Mouse (Mus musculus) kidney, embryonic 15.5 days (tissue): ENCODE data around the gene Wnt10b. TPM values are rescaled to one million over a fixed set of nuclear protein-coding genes. Genes with fewer than 3 reads are reported as not detected.
"Not testable (repeated sequence)": the region's sequence is repeated elsewhere in the genome, so short reads cannot be mapped to it uniquely, and the experiment has no call there.

Experiments used
- ATAC-seq: fragments of 200-750 bp; cut with Nextera tagmentation; replicated peaks from 2 replicates; pipeline ENCODE4 v1.8.0; 2017; ENCODE audit warnings: moderate TSS enrichment; ENCODE audit not compliant: low FRiP score
- H3K27ac ChIP-seq: fragments of 300-500 bp; sonication (generic); 2 replicates; pipeline ENCODE4 v1.5.1; 2015; ENCODE audit warnings: mild to moderate bottlenecking, inconsistent platforms
- H3K27me3 ChIP-seq: fragments of 300-500 bp; sonication (generic); 2 replicates; pipeline ENCODE4 v1.6.1; 2015; ENCODE audit warnings: inconsistent platforms
- H3K36me3 ChIP-seq: fragments of 300-500 bp; sonication (generic); 2 replicates; pipeline ENCODE4 v1.6.1; 2015; ENCODE audit warnings: inconsistent platforms
- H3K4me1 ChIP-seq: fragments of 300-500 bp; sonication (generic); 2 replicates; pipeline ENCODE4 v1.6.1; 2015; ENCODE audit warnings: inconsistent platforms
- H3K4me2 ChIP-seq: fragments of 300-500 bp; sonication (generic); 2 replicates; pipeline ENCODE4 v1.6.1; 2015; ENCODE audit warnings: moderate library complexity, mild to moderate bottlenecking, inconsistent platforms
- H3K4me3 ChIP-seq: fragments of 300-500 bp; sonication (generic); replicated peaks from 2 replicates; pipeline ENCODE4 v1.5.1; 2015; ENCODE audit warnings: mild to moderate bottlenecking, inconsistent platforms
- H3K9ac ChIP-seq: fragments of 300-500 bp; sonication (generic); 2 replicates; pipeline ENCODE4 v1.6.1; 2015; ENCODE audit warnings: mild to moderate bottlenecking, inconsistent platforms
- H3K9me3 ChIP-seq: fragments of 300-500 bp; sonication (generic); replicated peaks from 2 replicates; pipeline ENCODE4 v1.6.1; 2016; ENCODE audit warnings: inconsistent platforms
- WGBS: fragments of 180-500 bp; shearing (Covaris S2); methylation state at CpG from one replicate; pipeline ENCODE4 v1.1.7; 2015; ENCODE audit warnings: mixed read lengths; 5-methylcytosine and 5-hydroxymethylcytosine counted together
- polyA plus RNA-seq: library from polyadenylated mRNA; unstranded; fragments of >200 nt; fragmentation: Nextera tagmentation; extraction: Ambion mirVana; gene quantifications from 2 replicates; pipeline ENCODE4 v1.2.1, GENCODE M21; 2015

Gene Wnt10b
- polyA plus RNA-seq, result 0.12 and 0.31 TPM in 2 replicates

DNA sequence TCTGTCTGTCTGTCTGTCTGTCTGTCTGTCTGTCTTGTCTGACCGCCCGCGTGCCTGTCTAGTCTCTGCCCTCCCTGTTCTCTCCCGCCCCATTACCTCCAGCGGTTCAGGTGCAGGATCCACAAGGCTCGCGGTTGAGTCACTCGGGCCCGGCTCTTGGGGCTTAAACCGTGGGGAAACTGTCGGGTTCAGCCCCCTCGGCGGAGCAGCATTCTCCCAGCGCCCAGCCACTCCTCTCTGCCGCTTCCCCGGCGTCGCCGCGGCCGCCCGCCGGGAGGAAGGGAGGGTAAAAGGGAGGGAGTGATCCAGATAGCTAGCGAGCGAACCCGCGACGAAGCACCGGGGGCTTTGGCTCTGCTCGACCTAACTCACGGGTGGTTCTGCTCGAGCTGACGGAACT is at the start of gene Wnt10b:
Gene Wnt10b, minus strand, starts transcription at position 389 of the 400 bp plus-strand sequence.
- H3K9ac ChIP-seq, result no peak within 1 kb of the TSS
- under 1% methylated on average over 31 of the region's 33 CpGs for WGBS
- ATAC-seq, result no peak
- peaks cover 99% of the 10 kb centered on the region for H3K27me3 ChIP-seq
- H3K4me2 ChIP-seq, result peak within 1 kb of the TSS; percentile 52
- H3K9me3 ChIP-seq, result no peaks in the 10 kb centered on the region
- peaks cover 43% of the 10 kb centered on the region for H3K4me1 ChIP-seq
- H3K36me3 ChIP-seq, result no peaks in the 10 kb centered on the region
- peak within 1 kb of the TSS; percentile 32 for H3K4me3 ChIP-seq
- H3K27ac ChIP-seq, result no peak within 1 kb of the TSS

DNA sequence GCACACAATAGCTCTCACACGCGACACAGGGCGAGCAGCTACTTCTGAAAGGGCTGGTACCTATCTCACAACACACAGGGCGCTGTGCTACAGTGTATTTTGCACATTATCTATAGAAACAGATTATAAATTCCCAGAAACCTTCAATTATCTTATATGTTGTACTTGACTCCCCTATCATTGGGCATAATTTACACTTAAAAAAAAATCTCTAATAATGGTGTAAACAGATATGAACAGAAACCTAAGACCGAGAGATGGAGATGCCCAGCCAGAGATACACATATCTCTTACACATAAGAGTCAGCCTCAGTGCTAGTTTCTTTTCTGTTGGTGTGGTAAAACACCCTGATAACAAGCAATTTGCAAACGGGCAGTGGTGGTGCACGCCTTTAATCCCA is 49.7 kb upstream of the Wnt10b start:
- Histone ChIP-seq H3K9me3 (no peaks in the 10 kb centered on the region), H3K36me3 (peaks cover 51% of the 10 kb centered on the region), H3K27ac (no peak overlapping the region), H3K27me3 (no peaks in the 10 kb centered on the region), H3K9ac (no peak overlapping the region), H3K4me1 (peaks cover 24% of the 10 kb centered on the region), H3K4me2 (no peak overlapping the region), H3K4me3 (no peak overlapping the region)
- no peak for ATAC-seq
- WGBS, result 87% methylated on average over 7 of the region's 7 CpGs

DNA sequence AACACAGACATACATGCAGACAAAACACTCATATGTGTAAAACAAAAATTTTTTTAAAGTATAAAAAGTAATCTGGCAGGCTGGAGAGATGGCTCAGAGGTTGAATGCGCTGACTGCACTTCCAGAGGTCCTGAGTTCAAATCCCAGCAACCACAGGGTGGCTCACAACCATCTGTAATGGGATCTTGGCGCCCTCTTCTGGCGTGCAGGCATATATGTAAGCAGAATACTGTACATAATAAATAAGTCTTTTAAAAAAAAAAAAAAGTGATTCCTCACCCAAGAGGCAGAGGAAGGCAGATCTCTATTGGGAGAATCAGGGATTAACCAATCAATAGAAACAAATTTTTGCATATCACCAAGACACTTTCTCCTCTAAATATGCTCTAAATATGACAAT is 45.5 kb upstream of the Wnt10b start:
- H3K4me3 ChIP-seq, result no peak overlapping the region
- H3K4me1 ChIP-seq, result no peaks in the 10 kb centered on the region
- no peak for ATAC-seq
- WGBS, result 70% methylated on average over 3 of the region's 3 CpGs
- no peak overlapping the region for H3K27ac ChIP-seq
- H3K27me3 ChIP-seq, result no peaks in the 10 kb centered on the region
- no peak overlapping the region for H3K4me2 ChIP-seq
- H3K36me3 ChIP-seq, result peaks cover 82% of the 10 kb centered on the region
- H3K9ac ChIP-seq, result no peak overlapping the region
- no peaks in the 10 kb centered on the region for H3K9me3 ChIP-seq

DNA sequence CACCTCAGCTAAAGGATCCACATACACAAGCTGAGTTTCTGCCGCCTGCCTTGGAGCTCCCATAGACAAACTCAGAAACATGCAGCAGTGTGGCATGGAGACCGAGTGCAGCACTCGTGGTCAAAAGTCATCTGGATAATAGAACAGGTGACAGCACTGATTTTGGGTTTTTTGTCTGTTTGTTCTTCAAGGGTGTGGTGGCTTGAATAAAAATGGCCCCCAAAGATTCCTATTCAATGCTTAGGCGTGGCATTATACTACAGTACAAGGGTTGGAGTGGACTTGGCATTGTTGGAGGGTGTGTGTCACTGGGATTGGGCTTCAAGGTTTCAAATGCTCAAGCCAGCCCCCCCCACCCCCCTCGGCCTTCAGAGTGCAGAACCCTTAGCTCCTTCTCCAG is 44.2 kb upstream of the Wnt10b start:
- Histone ChIP-seq H3K4me1 (no peaks in the 10 kb centered on the region), H3K4me3 (no peak overlapping the region), H3K9me3 (no peaks in the 10 kb centered on the region), H3K4me2 (no peak overlapping the region), H3K36me3 (peaks cover 74% of the 10 kb centered on the region), H3K9ac (no peak overlapping the region), H3K27ac (no peak overlapping the region), H3K27me3 (no peaks in the 10 kb centered on the region)
- no peak for ATAC-seq
- WGBS, result 96% methylated on average over 5 of the region's 5 CpGs

DNA sequence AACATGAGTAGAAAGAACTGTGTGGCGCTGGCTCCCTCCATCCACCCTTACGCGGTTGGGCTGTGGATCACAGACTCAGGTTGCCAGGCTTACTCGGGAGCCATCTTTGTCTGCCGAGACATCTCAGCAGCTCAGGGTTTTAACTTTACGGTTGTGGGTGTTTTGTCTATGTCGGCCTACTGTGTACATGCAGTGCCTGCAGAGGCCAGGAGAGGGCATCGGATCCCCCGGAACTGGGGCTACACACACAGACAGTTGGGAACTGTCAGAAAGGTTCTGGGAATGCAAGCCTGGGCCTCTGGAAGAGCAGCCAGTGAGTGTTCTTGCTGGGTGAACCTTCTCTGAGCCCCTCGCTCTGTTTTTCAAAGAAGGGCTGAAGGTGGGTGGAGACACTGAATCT is 43.5 kb upstream of the Wnt10b start:
- H3K27me3 ChIP-seq, result no peaks in the 10 kb centered on the region
- H3K9ac ChIP-seq, result no peak overlapping the region
- H3K4me3 ChIP-seq, result no peak overlapping the region
- WGBS, result 41% methylated on average over 10 of the region's 10 CpGs
- H3K9me3 ChIP-seq, result no peaks in the 10 kb centered on the region
- H3K4me1 ChIP-seq, result no peaks in the 10 kb centered on the region
- no peak overlapping the region for H3K27ac ChIP-seq
- peaks cover 79% of the 10 kb centered on the region for H3K36me3 ChIP-seq
- H3K4me2 ChIP-seq, result no peak overlapping the region
- ATAC-seq, result no peak

DNA sequence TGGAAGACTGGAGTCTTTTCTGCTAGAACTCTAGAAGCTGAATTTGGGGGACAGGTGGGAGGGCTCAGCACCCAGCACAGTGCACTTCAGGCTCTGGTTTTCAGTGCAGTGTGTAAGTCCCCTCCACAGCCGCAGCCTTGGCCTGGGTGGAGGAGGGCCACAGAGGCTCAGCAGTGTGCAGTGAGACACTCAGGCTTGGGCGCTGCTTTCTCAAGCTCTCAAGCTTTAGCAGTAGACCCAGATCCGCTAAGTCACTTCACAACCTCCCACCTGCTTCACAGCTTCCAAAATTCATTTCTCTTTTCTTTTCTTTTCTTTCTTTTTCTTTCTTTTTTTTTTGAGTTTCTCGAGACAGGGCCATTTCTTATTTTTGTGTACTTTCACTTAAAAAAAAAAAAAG is 43.0 kb upstream of the Wnt10b start:
- H3K36me3 ChIP-seq, result peaks cover 82% of the 10 kb centered on the region

DNA sequence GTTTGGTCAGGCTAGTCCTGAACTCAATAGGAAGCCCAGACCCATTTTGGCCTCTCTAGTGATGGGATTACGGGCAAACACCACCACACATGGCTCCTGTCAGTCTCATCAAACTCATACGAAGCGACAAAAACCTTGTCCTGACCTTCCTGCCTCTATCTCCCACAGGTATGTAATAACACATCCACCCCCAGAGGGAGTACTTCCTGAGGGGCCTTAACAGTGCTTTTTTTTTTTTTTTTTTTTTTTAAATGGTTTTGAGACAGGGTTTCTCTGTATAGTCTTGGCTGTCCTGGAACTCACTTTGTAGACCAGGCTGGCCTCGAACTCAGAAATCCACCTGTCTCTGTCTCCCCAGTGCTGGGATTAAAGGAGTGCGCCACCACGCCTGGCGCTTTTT is 40.2 kb upstream of the Wnt10b start:
- Histone ChIP-seq H3K27ac (no peak overlapping the region), H3K4me2 (no peak overlapping the region), H3K9ac (no peak overlapping the region), H3K27me3 (no peaks in the 10 kb centered on the region), H3K4me3 (no peak overlapping the region), H3K9me3 (no peaks in the 10 kb centered on the region), H3K36me3 (peaks cover 82% of the 10 kb centered on the region), H3K4me1 (no peaks in the 10 kb centered on the region)
- no peak for ATAC-seq
- 92% methylated on average over 7 of the region's 7 CpGs for WGBS

More for the DNA sequence above, 43.0 kb upstream of the Wnt10b start:
- Histone ChIP-seq H3K27me3 (no peaks in the 10 kb centered on the region), H3K4me2 (no peak overlapping the region), H3K27ac (no peak overlapping the region), H3K4me3 (no peak overlapping the region), H3K4me1 (no peaks in the 10 kb centered on the region), H3K9ac (no peak overlapping the region), H3K9me3 (no peaks in the 10 kb centered on the region)
- WGBS, result 87% methylated on average over 4 of the region's 4 CpGs
- ATAC-seq, result no peak

DNA sequence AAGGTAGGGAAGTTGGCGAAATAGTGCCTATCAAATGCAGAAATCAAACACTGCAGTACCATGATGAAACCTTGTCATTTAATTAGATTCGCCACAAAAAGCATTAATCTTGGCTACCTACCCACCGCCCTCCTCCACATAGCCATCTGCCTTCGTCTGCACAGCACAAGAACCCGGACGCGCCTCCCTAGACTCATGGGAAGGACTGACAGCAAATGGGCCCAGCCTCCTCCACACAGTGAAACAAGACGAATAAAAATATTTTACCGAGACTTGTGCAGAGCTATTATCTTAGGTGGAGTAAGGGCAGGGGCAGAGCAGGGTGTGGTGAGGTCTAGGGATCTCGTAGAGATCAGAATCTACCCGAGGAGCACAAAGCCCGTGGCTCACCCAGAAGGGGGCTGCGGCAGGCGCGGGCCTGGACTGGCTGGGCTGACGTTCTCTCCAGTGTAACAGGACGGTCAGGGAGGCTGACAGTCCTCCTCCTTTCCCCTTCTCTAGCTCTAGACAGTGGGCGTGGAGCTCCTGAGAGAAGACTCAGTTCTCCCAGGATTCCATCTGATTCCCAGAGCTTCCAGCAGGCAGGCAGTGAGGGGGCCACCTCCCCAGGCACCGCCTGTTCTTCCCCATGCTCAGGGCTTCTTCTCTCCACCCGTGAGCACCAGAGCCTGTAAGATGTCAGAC is 34.9 kb upstream of the Wnt10b start:
- Histone ChIP-seq H3K9ac (no peak overlapping the region), H3K36me3 (peaks cover 58% of the 10 kb centered on the region), H3K27me3 (peaks cover 29% of the 10 kb centered on the region), H3K4me3 (no peak overlapping the region), H3K9me3 (no peaks in the 10 kb centered on the region), H3K4me2 (no peak overlapping the region), H3K27ac (no peak overlapping the region), H3K4me1 (peaks cover 15% of the 10 kb centered on the region)
- ATAC-seq, result no peak
- 89% methylated on average over 20 of the region's 20 CpGs for WGBS

DNA sequence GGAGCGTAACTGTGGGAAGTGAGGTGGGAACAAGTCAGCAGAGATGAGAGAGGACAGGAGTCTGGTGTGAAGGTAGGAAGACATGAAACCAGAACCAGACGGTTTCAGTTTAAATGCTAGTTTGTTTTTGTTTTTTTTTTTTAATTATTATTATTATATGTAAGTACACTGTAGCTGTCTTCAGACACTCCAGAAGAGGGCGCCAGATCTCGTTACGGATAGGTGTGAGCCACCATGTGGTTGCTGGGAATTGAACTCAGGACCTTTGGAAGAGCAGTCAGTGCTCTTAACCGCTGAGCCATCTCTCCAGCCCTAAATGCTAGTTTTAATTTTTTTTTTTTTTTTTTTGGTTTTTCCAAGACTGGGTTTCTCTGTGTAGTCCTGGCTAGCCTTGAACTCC is 32.3 kb upstream of the Wnt10b start:
- H3K4me3 ChIP-seq, H3K4me2 ChIP-seq, H3K9ac ChIP-seq, ATAC-seq, H3K27ac ChIP-seq, H3K9me3 ChIP-seq: not testable (repeated sequence)
- WGBS, result 75% methylated on average over 6 of the region's 6 CpGs
- Histone ChIP-seq H3K4me1 (peaks cover 42% of the 10 kb centered on the region), H3K27me3 (peaks cover 56% of the 10 kb centered on the region), H3K36me3 (peaks cover 40% of the 10 kb centered on the region)

DNA sequence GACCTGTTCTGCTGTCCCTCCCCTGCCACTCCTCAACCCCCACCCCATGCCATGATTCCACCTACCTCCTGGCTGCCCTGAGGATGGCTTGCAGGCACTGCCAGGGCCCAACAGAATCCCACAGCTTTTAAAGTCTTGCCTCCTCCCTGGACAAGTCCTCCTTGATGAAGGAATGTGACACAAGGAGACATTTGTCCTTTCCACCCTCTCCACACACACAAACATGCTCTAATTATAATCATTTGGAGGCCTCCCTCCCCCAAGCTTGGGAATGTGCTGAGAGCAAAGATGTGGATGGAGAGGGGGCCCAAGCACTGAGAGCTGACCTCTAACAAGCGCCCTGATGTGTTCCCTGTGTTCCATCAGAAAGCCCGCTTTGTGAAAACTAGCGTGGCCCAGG is 31.4 kb upstream of the Wnt10b start, which contains the start of gene Ddn:
Gene Ddn, minus strand, starts transcription at position 101 of the 400 bp plus-strand sequence.
- peak within 1 kb of the TSS; percentile 46 for H3K4me3 ChIP-seq
- peaks cover 64% of the 10 kb centered on the region for H3K27me3 ChIP-seq
- no peak for ATAC-seq
- peaks cover 32% of the 10 kb centered on the region for H3K36me3 ChIP-seq
- H3K4me1 ChIP-seq, result peaks cover 48% of the 10 kb centered on the region
- WGBS, result 42% methylated on average over 3 of the region's 3 CpGs
- H3K9ac ChIP-seq, result no peak within 1 kb of the TSS
- H3K27ac ChIP-seq, result no peak within 1 kb of the TSS
- H3K9me3 ChIP-seq, result no peaks in the 10 kb centered on the region
- peak within 1 kb of the TSS; percentile 92 for H3K4me2 ChIP-seq

DNA sequence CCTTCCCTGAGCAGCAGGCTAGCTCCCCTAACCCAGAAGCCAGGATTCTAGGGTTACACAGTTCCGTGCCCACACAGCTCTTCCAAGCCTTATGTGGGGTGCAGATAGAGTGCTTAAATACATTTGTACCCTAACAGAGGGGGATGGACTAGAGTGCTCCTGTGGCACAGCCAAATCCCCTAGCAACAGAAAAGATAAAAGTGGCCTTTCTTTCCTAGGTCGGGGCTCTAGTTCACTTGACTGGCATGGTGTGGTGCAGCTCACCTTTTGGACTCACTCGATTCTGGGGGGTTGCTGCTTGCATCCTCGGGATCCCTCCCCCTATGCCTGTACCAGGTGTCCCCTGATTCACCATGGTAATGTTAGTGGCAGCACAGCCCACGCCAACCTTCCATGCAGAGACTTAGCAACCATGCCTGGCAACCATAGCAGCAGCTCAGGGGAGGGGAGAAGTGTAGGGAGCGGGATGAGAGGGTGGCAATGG is 30.7 kb upstream of the Wnt10b start:
- Histone ChIP-seq H3K4me1 (peaks cover 53% of the 10 kb centered on the region), H3K36me3 (peaks cover 25% of the 10 kb centered on the region), H3K9me3 (no peaks in the 10 kb centered on the region), H3K27me3 (peaks cover 71% of the 10 kb centered on the region), H3K4me2 (peak overlapping the region; percentile 92), H3K27ac (no peak overlapping the region), H3K9ac (no peak overlapping the region), H3K4me3 (peak overlapping the region; percentile 46)
- no peak for ATAC-seq
- 10% methylated on average over 6 of the region's 6 CpGs for WGBS

DNA sequence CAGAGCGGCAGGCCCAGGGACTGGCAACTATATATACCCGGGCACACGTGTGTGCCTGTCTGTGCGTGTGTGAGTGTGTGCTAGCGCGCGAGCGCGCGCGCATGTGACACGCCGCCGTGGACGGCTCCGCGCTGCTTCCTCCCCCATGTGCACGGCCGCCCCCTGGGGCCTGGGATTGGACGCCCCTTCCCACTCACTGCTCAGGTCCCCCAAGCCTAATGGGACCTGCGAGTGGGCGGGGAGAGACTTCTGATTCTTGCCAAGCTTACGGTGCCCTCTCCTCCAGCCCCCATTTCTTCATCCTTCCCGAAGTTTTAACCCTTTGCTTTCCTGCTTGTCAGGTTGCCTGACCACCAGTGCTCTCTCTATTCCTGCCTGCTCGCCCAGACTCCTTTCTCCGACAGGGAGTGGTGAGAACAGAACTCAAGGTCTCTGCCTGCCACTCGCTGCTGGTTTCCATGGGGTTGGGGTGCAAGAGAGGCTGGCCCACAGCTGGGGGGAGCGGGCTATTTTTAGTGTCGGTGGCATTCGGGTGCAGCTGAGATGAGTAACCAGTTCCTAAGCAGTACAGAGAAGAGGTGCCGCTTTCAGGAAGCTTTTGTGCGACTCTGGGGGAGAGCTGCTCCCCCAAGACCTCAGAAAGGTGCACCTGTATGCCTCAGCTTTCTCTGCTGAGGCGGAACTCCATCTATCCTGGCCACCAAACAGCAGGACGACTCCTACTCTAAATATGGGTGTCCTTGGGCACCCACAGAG is 30.1 kb upstream of the Wnt10b start:
- ATAC-seq, result no peak; the same call in 1 of the 2 replicates
- Histone ChIP-seq H3K4me3 (peak overlapping the region; percentile 46), H3K36me3 (peaks cover 19% of the 10 kb centered on the region), H3K4me1 (peaks cover 59% of the 10 kb centered on the region), H3K4me2 (peak overlapping the region; percentile 92), H3K27me3 (peaks cover 77% of the 10 kb centered on the region), H3K9me3 (no peaks in the 10 kb centered on the region), H3K9ac (peak overlapping the region; percentile 21; the same call in 1 of the 2 replicates), H3K27ac (no peak overlapping the region)
- under 1% methylated on average over 33 of the region's 34 CpGs for WGBS
